Mouse (Mus musculus) left cerebral cortex, postnatal 14 days (tissue): ENCODE data around the gene Lrrk1. TPM values are rescaled to one million over a fixed set of nuclear protein-coding genes. Genes with fewer than 3 reads are reported as not detected.
A peak's percentile ranks its signal among the peaks of the same experiment; 100 is the strongest.

Source experiments
- DNase-seq, 2 experiments: peaks; one replicate each; pipeline ENCODE4 v3.0.0; 2021 to 2022; ENCODE audit warnings: low spot score in 2 of 2, mixed read lengths in 1 of 2
- intact Hi-C: fragments of 180-260 bp; cut with DNase I; formaldehyde crosslinking; loops from one replicate; pipeline ENCODE4 v1.15.1; 2025
- total RNA-seq, 2 experiments: library from RNA; stranded (reverse); gene quantifications; 2 replicates each; pipeline ENCODE4 v1.2.3; 2021

Gene Lrrk1
- total RNA-seq, 2 experiments from 2014 or later: 3.5 to 4.4 TPM

- no peak for DNase-seq
- intact Hi-C loops: no loop called here
Measured at GRCm38 (mm10) chr7:66348588-66348987, 39.6 kb downstream of the Lrrk1 start.

- intact Hi-C loops: no loop called here
- no peak for DNase-seq
Measured at GRCm38 (mm10) chr7:66346959-66347663, 41.0 kb downstream of the Lrrk1 start.

GRCm38 (mm10) chr7:66343307-66343706 lies 44.8 kb downstream of the Lrrk1 start:
- intact Hi-C loops: no loop called here
- DNase-seq: no peak

- intact Hi-C loops: no loop called here
- no peak for DNase-seq
Measured at GRCm38 (mm10) chr7:66342831-66343230, 45.3 kb downstream of the Lrrk1 start.

- intact Hi-C loops: no loop called here
- DNase-seq: peak; percentile 35 to 45
Measured at GRCm38 (mm10) chr7:66342323-66342722, 45.8 kb downstream of the Lrrk1 start.

GRCm38 (mm10) chr7:66340044-66340443 lies 48.1 kb downstream of the Lrrk1 start:
- intact Hi-C loops: no loop called here
- no peak for DNase-seq

- DNase-seq: no peak
- intact Hi-C loops: no loop called here
Measured at GRCm38 (mm10) chr7:66339625-66340024, 48.5 kb downstream of the Lrrk1 start.

GRCm38 (mm10) chr7:66336955-66337354 lies 51.2 kb downstream of the Lrrk1 start:
- DNase-seq: no peak
- intact Hi-C loops: no loop called here

- no peak for DNase-seq
- intact Hi-C loops: no loop called here
Measured at GRCm38 (mm10) chr7:66333906-66334500, 54.1 kb downstream of the Lrrk1 start.

- DNase-seq: no peak
- intact Hi-C loops: no loop called here
Measured at GRCm38 (mm10) chr7:66332340-66332739, 55.8 kb downstream of the Lrrk1 start.

- intact Hi-C loops: no loop called here
- DNase-seq: no peak
Measured at GRCm38 (mm10) chr7:66330610-66331009, 57.5 kb downstream of the Lrrk1 start.

- DNase-seq: no peak
- intact Hi-C loops: no loop called here
Measured at GRCm38 (mm10) chr7:66327516-66327915, 60.6 kb downstream of the Lrrk1 start.

- intact Hi-C loops: no loop called here
- DNase-seq: no peak
Measured at GRCm38 (mm10) chr7:66325419-66326053, 62.6 kb downstream of the Lrrk1 start.

GRCm38 (mm10) chr7:66323252-66324015 lies 64.7 kb downstream of the Lrrk1 start:
- no peak for DNase-seq
- intact Hi-C loops: no loop called here

GRCm38 (mm10) chr7:66320996-66321395 lies 67.2 kb downstream of the Lrrk1 start:
- no peak for DNase-seq
- intact Hi-C loops: no loop called here

GRCm38 (mm10) chr7:66318147-66318546 lies 70.0 kb downstream of the Lrrk1 start:
- no peak for DNase-seq
- intact Hi-C loops: no loop called here

- DNase-seq: peak; percentile 31 to 44
- intact Hi-C loops: loop anchor here (2.0 kb wide), 2 partner anchors 78 to 350 kb away; partner anchors contain the start of gene Lrrk1
Measured at GRCm38 (mm10) chr7:66310670-66311656, 77.2 kb downstream of the Lrrk1 start.

- peak; percentile 72 to 78 for DNase-seq
- intact Hi-C loops: loop anchor here (2.0 kb wide), 2 partner anchors 79 to 351 kb away; partner anchors contain the start of gene Lrrk1
Measured at GRCm38 (mm10) chr7:66309950-66310669, 78.0 kb downstream of the Lrrk1 start.
